Mouse (Mus musculus) midbrain, postnatal 0 days (tissue): ENCODE measurements at regions not wholly inside any gene's neighbourhood (a gene's known extent, or its start where the extent isn't known, plus 50 kb on each side); places are given as distances from the start of the nearest gene placed in this dataset.

Experiments used
- ATAC-seq: fragments of 200-750 bp; cut with Nextera tagmentation; 2 replicates; pipeline ENCODE4 v1.8.0; 2017; ENCODE audit warnings: moderate number of reproducible peaks, mild to moderate bottlenecking, moderate TSS enrichment, moderate library complexity; ENCODE audit not compliant: low FRiP score
- DNase-seq: peaks from one replicate; pipeline ENCODE4 v3.0.0-alpha.2; 2015; ENCODE audit warnings: low spot score
- H3K27ac ChIP-seq: fragments of 300-500 bp; sonication (generic); 2 replicates; pipeline ENCODE4 v1.5.1; 2014; ENCODE audit warnings: low read depth, mild to moderate bottlenecking, low read length, mixed read lengths
- H3K27me3 ChIP-seq: fragments of 300-500 bp; sonication (generic); 2 replicates; pipeline ENCODE4 v1.6.1; 2014; ENCODE audit warnings: low read length, control low read depth, mixed read lengths; ENCODE audit not compliant: insufficient read depth
- H3K36me3 ChIP-seq: fragments of 300-500 bp; sonication (generic); 2 replicates; pipeline ENCODE4 v1.6.1; 2014; ENCODE audit warnings: low read length, control low read depth, mixed read lengths; ENCODE audit not compliant: insufficient read depth
- H3K4me1 ChIP-seq: fragments of 300-500 bp; sonication (generic); 2 replicates; pipeline ENCODE4 v1.6.1; 2014; ENCODE audit warnings: mild to moderate bottlenecking, control low read depth, antibody characterized with exemption, low read length, mixed read lengths; ENCODE audit not compliant: insufficient read depth
- H3K4me2 ChIP-seq: fragments of 300-500 bp; sonication (generic); 2 replicates; pipeline ENCODE4 v1.6.1; 2014; ENCODE audit warnings: low read depth, mild to moderate bottlenecking, low read length, mixed read lengths; ENCODE audit not compliant: poor library complexity, severe bottlenecking
- H3K4me3 ChIP-seq: fragments of 300-500 bp; sonication (generic); 2 replicates; pipeline ENCODE4 v1.5.1; 2014; ENCODE audit warnings: low read depth, mild to moderate bottlenecking, low read length, moderate library complexity
- H3K9ac ChIP-seq: fragments of 300-500 bp; sonication (generic); replicated peaks from 2 replicates; pipeline ENCODE4 v1.6.1; 2014; ENCODE audit warnings: mild to moderate bottlenecking, low read length, moderate library complexity, mixed read lengths; ENCODE audit not compliant: poor library complexity, severe bottlenecking
- H3K9me3 ChIP-seq: fragments of 300-500 bp; sonication (generic); 2 replicates; pipeline ENCODE4 v1.6.1; 2016; ENCODE audit warnings: low read length, control low read depth
- CTCF ChIP-seq: IDR thresholded peaks from 2 replicates; pipeline ENCODE4 v1.5.1; 2016; ENCODE audit warnings: antibody characterized with exemption, mild to moderate bottlenecking
- WGBS: fragments of 180-500 bp; shearing (Covaris S2); extraction: QIAGEN DNeasy Blood & Tissue Kit; methylation state at CpG from one replicate; pipeline ENCODE4 v1.1.7; 2014; 5-methylcytosine and 5-hydroxymethylcytosine counted together

GRCm38 (mm10) chr16:76896305-76896704 is 117.2 kb upstream of the Usp25 start:
- no peak overlapping the region for H3K4me3 ChIP-seq
- peak; percentile 9 for DNase-seq
- H3K9me3 ChIP-seq = no peaks in the 10 kb centered on the region
- H3K27ac ChIP-seq = no peak overlapping the region
- WGBS = 22% methylated on average over 13 of the region's 13 CpGs
- peak overlapping the region; percentile 29 for H3K4me2 ChIP-seq
- no peak overlapping the region for H3K9ac ChIP-seq
- no peak for ATAC-seq
- no peaks in the 10 kb centered on the region for H3K36me3 ChIP-seq
- no peak for TF ChIP-seq CTCF
- no peaks in the 10 kb centered on the region for H3K4me1 ChIP-seq
- no peaks in the 10 kb centered on the region for H3K27me3 ChIP-seq

- no peak overlapping the region for H3K27ac ChIP-seq
- H3K27me3 ChIP-seq = no peaks in the 10 kb centered on the region
- H3K36me3 ChIP-seq = no peaks in the 10 kb centered on the region
- DNase-seq (no peak), ATAC-seq (no peak)
- no peaks in the 10 kb centered on the region for H3K4me1 ChIP-seq
- TF ChIP-seq CTCF = no peak
- no peak overlapping the region for H3K9ac ChIP-seq
- no peak overlapping the region for H3K4me3 ChIP-seq
- no peak overlapping the region for H3K4me2 ChIP-seq
- no peaks in the 10 kb centered on the region for H3K9me3 ChIP-seq
- 37% methylated on average over 5 of the region's 5 CpGs for WGBS
Measured at GRCm38 (mm10) chr16:76895781-76896180, 117.7 kb upstream of the Usp25 start.

- no peak for TF ChIP-seq CTCF
- ATAC-seq = no peak
- DNase-seq = no peak
- Histone ChIP-seq H3K36me3 (no peaks in the 10 kb centered on the region), H3K27ac (no peak overlapping the region), H3K9me3 (no peaks in the 10 kb centered on the region), H3K4me3 (no peak overlapping the region), H3K9ac (no peak overlapping the region), H3K4me1 (no peaks in the 10 kb centered on the region), H3K4me2 (no peak overlapping the region), H3K27me3 (no peaks in the 10 kb centered on the region)
- WGBS = 87% methylated on average over 2 of the region's 2 CpGs
Measured at GRCm38 (mm10) chr16:76878576-76878975, 134.9 kb upstream of the Usp25 start.

GRCm38 (mm10) chr16:76875397-76876018 is 138.0 kb upstream of the Usp25 start:
- H3K9ac ChIP-seq = no peak overlapping the region
- H3K36me3 ChIP-seq = no peaks in the 10 kb centered on the region
- peak; percentile 30 for DNase-seq
- no peak for TF ChIP-seq CTCF
- H3K4me1 ChIP-seq = no peaks in the 10 kb centered on the region
- WGBS = 43% methylated on average over 3 of the region's 3 CpGs
- H3K4me2 ChIP-seq = no peak overlapping the region
- no peaks in the 10 kb centered on the region for H3K27me3 ChIP-seq
- no peak overlapping the region for H3K4me3 ChIP-seq
- H3K9me3 ChIP-seq = no peaks in the 10 kb centered on the region
- no peak for ATAC-seq
- no peak overlapping the region for H3K27ac ChIP-seq

GRCm38 (mm10) chr16:76866465-76866802 is 147.1 kb upstream of the Usp25 start:
- Histone ChIP-seq H3K4me1 (0 out of 2 replicates have a peak, but pooled peaks cover 3% of the 10 kb centered on the region), H3K9me3 (no peaks in the 10 kb centered on the region), H3K4me2 (peak overlapping the region; percentile 44), H3K9ac (no peak overlapping the region), H3K27me3 (no peaks in the 10 kb centered on the region), H3K4me3 (no peak overlapping the region), H3K27ac (no peak overlapping the region), H3K36me3 (no peaks in the 10 kb centered on the region)
- no peak for DNase-seq
- WGBS = 37% methylated on average over 4 of the region's 4 CpGs
- ATAC-seq = peak; percentile 20; the same call in 1 of the 2 replicates
- TF ChIP-seq CTCF = no peak

GRCm38 (mm10) chr16:76865731-76866464 is 147.6 kb upstream of the Usp25 start:
- Histone ChIP-seq H3K4me1 (0 out of 2 replicates have a peak, but pooled peaks cover 3% of the 10 kb centered on the region), H3K9ac (no peak overlapping the region), H3K36me3 (no peaks in the 10 kb centered on the region), H3K4me2 (peak overlapping the region; percentile 44), H3K27me3 (no peaks in the 10 kb centered on the region), H3K27ac (no peak overlapping the region), H3K4me3 (peak overlapping the region; percentile 15; the same call in 1 of the 2 replicates), H3K9me3 (no peaks in the 10 kb centered on the region)
- ATAC-seq (peak; percentile 79; the same call in 1 of the 2 replicates), DNase-seq (peak; percentile 87)
- peak; percentile 85 for TF ChIP-seq CTCF
- whole genome bisulfite sequencing = 10% methylated on average over 7 of the region's 12 CpGs
